Mouse (Mus musculus) heart, postnatal 4 days (tissue): Measurements from ENCODE around the gene Kcnt2. TPM values are rescaled to one million over a fixed set of nuclear protein-coding genes. Genes with fewer than 3 reads are reported as not detected.

Source experiments
- DNase-seq: peaks from one replicate; pipeline ENCODE4 v3.0.0; 2021
- total RNA-seq, 2 experiments: library from RNA; stranded (reverse); gene quantifications; 2 replicates each; pipeline ENCODE4 v1.2.3; 2021

The Kcnt2 gene
- total RNA-seq, 2 experiments from 2014 or later: 1.5 to 1.9 TPM

DNA sequence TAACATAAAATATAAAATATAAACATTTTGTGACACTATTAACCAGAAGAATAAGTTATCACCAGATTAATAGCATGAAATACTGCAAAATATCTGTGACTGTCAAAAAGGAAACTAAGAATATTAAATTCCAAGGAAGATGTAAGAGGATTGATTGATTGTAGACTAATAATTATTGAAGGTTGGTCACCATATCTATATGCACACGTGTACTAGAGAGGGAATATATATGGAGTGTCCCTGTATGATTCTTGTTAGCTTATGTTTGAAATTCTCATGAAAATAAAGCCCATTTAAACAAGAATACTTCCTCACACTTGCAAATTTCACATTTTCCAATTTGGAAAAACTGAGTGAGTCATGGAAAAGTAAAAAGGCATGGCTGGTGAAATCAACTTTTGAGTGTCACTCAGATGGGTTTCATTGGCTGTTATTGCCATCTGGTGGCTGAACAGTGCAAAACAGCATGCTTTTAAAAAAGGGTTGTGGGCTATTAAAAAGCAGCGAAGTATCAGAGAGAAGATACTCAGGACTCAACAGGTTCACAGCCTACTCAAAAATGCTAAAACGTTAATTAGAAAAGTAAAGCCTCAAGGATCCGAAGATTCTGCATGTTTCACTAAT, 285.4 kb downstream of the Kcnt2 start:
- DNase-seq: peak; percentile 59

DNA sequence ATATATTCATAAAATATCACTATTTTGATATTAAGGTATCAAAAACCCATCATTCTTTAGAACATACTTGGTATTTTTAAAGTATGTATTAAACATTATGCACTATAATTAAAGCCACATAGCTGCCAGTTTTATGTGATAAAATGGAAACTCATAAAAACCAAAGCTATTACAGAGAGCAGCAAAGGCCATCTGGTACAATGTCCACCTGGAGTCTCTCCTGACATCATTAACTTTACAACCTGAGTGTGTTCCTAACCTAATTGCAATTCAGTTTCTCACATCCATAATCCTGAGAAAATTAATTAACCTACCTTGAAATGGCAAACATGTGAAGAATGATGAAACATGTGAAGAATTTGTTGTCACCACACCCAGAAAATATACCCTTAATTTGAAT, 288.9 kb downstream of the Kcnt2 start:
- no peak for DNase-seq

DNA sequence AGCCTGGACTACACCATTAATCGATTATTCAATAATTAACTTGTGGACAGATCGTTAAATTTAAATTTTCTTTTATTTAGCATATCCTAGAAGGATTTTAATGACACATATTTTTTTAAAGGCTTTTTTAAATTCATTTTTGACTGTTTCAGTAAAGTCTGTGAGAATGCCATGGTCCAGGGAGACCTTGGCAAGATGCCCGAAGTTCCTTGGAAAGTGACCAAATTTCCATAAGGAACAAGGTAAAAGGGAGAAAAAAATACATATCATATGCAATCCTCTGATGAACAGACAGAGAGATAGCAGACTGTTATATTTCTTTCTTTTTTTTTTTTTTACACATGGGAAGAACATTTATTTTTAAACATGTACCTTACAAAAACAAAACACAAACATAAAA, 296.1 kb downstream of the Kcnt2 start:
- no peak for DNase-seq

DNA sequence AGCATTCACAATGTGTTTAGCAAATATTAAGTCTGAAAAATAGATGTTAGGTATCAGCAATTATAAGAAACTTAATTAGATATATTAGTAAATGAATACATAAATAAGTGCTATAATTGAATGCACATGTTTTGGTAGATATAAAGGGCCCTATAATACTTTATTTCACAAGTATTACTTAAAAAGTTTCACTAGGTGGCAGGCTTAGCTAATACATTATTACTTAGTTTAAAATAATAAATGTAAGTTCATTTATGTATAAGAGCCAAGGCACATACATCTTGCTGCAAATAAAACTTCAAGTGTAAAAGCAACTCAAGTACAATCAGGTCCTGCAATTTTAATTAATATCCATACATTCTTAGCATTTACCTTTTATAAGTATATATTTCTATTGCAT, 302.8 kb downstream of the Kcnt2 start:
- no peak for DNase-seq

DNA sequence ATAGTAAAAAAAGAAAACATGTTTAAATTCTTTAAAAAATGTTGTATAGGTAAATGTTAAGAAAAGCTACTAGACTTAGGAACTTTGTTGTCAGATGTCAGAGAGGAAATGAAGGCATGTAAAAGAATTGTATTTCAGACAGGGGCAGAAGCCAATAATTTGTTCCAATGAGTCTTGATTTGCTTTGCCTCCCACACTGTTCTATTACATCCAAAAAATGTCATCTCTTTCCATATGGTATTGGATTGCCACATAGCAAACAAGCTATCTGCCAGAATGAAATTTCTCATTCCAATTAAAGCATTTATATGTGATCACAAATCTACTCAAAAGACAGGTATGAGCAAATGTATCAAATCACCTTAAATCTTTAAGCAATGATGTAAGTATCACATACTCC, 314.8 kb downstream of the Kcnt2 start:
- DNase-seq: no peak

DNA sequence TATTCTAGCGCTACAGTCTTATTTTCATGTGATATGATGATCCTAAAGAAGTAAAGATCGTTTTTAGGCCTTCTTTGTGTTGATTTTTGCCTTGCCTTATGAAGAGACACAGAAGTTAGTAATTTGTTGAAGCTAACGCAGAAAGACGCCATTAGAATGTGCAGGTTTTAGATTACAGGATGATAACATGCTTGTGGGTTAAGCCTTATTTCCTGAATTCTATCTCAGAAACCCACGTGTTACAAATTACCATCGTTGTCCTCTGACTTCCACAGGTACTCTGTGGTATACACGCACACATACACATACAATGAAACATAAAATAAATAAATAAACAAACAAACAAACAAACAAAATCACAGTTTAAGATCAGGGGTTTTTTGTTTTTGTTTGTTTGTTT, 326.2 kb downstream of the Kcnt2 start:
- DNase-seq: no peak

DNA sequence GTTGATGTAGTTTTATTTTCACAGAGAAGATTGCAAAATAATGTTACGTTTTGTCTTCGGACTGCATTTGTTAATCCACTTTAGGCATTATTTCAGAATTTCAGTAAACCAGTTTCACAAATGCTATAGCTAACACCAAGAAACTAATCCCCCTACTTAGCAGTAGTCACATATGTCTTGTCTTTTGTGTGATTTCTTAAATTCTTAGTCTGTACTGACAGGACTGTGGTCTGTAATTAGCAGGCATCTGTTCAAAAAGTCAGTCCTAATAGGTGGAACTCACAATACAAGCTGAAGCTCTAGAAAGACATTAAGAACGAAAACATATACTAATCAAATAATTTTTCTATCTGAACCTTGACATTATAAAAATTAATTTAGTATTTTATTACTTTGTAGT, 332.6 kb downstream of the Kcnt2 start:
- no peak for DNase-seq

DNA sequence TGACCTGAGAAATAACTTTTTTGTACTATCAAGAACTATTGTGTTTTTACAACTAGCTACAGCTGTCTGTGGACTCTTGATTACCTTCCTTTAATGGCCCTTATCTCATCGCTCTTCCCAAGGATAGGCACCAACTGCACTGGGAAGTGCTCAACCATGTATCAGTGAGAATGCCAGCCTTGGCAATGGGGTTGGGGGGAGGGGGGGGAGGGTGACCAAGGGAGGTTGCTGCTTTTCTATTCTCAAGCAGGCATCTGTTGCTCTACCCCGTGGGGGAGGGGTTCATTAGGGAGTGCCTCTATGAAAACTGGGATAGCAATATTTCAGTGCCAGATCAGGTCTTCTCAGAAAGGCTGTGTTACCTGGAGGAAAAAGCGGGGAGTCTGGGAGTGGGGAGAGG, 342.3 kb downstream of the Kcnt2 start:
- no peak for DNase-seq

DNA sequence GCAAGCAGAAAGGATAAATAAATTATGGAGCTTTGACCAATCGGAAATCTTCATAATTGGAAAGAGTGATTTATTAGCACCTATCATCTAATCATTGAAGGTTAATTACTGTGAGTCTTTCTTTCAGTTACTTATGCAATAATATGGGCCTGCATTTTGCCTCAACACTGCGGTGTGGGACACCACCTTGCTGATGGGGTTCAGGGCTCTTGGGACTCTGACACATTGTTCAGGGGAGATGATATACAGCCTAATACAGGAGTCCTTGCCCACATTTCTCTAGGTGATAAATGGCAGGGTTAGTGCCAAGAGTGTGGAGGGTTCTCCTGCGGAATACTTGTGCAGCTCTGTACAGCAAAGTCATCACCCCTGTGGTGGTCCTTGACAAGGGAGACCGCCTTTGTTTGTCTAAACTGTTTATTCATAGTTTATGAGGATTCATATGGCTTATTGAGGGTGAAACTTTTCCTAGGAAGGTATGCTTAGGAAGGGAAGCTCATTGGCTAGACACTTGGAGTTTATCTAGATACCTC, 362.9 kb downstream of the Kcnt2 start:
- no peak for DNase-seq

DNA sequence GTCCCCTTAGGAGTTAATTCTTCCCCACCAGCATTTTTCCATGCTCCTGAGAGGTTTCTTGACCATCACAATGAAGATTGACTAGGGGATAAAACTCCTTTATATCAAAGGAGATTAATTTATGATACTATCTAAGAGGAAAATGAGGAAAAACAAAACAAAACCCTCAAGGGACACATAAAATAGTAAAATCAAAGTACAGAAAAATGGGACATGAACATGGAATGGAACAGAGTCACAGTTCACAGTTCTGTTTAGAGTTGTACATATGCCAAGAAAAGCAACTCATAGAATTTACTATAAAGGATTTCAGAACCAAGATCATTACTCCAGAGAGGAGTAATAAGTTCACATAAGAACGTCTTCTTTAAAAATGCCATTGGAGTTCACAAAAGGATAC, 367.1 kb downstream of the Kcnt2 start:
- DNase-seq: no peak

DNA sequence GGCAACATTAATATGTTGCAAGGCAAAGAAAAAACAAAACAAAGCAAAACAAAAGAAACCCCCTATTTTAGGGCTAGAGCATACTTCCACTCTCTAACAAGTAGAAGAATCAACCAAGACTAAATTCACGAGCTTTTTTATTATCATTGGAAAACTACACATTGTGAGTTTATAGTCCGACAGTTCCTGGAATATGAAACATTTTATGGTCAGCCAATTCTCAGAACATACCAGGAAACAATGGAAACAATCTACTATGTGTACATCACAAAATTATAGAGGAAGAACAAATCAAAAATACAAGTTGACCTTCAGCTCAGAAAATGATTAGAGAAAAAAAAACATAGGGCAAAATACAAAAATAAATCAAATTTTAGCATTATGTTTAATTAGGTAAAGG, 368.9 kb downstream of the Kcnt2 start:
- no peak for DNase-seq

DNA sequence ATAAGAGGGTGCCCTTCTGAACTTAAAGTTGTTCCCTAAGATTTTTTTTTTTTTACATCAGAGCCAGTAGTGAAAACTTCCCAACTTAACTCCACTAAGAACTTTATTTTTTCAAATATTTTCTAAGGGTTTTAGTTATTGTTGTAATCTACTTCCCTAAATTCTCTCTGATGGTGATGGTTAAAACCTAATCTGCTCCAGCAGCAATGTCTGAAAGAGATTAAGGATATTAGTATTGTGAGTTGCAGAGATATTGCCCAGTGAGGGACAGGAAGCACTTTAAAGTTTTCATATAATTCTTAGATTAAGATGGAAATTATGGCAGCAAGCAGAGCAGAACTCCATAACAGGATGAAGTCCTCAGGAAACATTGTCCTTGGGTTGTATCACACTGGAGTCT, 372.2 kb downstream of the Kcnt2 start:
- no peak for DNase-seq

DNA sequence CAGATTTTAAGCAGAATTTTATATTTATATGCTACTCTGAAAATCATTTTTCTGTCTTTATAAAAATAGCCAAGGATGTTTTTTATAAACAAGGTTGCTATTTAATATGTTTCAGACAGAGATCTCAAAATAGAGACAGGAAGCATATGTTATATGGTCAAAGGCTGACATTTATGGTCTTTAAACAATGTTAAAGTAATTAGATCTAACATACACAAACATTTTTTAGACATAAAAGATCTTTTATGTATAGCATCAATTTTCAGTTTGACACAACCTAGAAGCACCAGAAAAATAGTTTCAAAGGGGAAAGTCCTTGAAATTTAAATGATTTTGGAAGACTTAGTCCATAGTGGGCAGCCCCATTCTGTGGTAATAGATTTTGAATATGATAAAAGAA, 379.0 kb downstream of the Kcnt2 start:
- no peak for DNase-seq

DNA sequence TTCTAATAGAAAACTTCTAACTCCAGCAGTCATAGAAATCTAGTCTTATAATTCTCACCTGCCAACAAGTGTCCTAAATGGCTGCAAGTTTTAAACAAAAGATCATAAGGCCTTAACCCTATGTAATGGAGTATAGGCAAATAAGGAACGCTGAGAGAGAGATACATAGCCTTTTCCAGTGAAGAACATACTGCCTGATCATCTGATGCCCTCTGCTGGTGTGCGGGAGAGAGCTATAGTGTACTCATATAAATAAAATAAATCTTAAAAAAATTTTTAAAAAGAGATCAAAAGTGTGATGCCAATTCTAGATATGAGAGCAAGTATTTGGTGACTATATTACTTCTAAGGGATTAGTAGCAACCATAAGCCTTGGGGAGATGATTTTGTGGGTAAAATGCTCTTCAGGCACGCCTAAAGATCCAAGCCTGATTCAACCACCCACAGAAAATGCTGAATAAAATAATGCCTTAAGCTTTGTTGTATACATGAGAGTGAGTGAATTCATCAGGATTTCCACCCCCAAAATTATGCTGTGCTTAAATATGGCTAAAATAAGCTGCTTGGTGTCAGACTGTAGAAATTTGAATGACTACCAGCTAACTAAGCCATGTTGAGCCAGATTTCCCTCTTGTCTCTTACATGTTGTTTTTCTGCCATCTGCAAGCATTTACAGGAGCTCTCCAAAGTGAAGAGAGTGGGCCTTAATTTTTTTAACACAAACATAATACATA, 413.8 kb downstream of the Kcnt2 start:
- DNase-seq: no peak

DNA sequence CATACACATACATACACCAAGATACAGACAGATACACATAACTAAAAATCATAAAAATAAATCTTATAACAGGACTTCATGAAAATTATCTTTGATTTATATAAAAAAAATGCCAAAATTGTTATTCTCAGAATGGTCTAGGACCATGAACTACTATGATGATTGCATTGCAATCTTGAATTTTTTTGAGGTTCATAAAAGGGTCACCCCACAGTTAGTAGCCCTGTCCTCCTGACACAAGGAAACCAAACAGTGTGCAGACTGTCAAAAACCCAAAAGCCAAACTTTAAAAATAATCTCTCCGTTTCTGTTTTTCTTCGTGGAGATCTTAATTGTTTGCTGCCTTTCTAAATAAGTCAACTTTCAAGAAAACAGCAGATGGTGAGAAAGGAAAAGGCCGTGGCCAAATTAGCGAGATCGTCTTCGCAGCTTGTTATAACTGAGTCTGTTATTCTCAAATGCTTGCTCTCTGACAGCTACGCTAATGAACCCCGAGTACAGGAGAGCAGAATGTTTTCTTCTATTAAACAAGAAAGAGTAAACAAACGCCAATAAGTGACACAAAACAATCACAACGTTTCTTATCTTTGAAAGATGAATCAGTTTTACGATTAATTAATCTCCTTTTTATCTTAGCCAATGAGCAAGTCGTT, 414.9 kb downstream of the Kcnt2 start:
- no peak for DNase-seq

DNA sequence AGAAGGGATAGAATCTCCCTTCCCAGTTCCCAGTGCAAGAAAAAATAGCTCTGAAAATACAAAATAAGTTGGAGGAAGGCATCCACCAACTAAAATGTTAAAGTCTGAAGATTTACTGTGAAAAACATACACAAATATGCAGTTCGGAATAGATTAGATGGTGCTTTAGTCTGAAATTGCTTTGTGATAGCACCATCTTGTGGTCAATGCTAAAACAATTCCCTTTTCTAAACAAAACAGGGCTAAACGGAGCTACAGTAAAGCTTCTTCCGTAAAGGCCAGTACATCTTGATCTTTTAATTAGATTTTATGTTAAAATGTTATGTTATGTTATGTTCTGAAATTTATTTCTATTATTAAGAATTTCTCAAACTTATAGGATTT, 415.4 kb downstream of the Kcnt2 start:
- DNase-seq: no peak

Other genes starting within 250 kb of the Kcnt2 start
- gene Cfh, start 62.4 kb upstream of the Kcnt2 start, total RNA-seq: 10 to 100 TPM; 27.8 to 28.8 TPM